Mouse (Mus musculus): ENCODE data around the gene RPS10-NUDT3. TPM values are rescaled to one million over a fixed set of nuclear protein-coding genes. Genes with fewer than 3 reads are reported as not detected.
A peak's percentile ranks its signal among the peaks of the same experiment; 100 is the strongest.

Gene RPS10-NUDT3
- polyA plus RNA-seq, 1 experiment, result not detected

- H3K27ac ChIP-seq (ENCODE audit: control insufficient read depth, insufficient read depth, low read depth, low read length, poor library complexity), result no peak overlapping the region
- peaks cover 1% of the 10 kb centered on the region; the same call in 1 of the 2 replicates for H3K4me1 ChIP-seq (ENCODE audit: control insufficient read depth, insufficient read depth, low read length)
- WGBS, result 62% methylated on average over 10 of the region's 10 CpGs
- no peak for TF ChIP-seq CTCF (IDR thresholded peaks at IDR 0.05; ENCODE audit: control insufficient read depth, insufficient read depth, low read length)
- no peak for TF ChIP-seq POLR2A (IDR thresholded peaks at IDR 0.05; ENCODE audit: borderline replicate concordance, control insufficient read depth, low read depth, low read length)
- no peak overlapping the region for H3K4me3 ChIP-seq (replicated peaks; ENCODE audit: control insufficient read depth, low read depth, low read length)
These were observed 61.2 kb downstream of the RPS10-NUDT3 start for GRCm38 (mm10) chr17:27573772-27574320.

DNA sequence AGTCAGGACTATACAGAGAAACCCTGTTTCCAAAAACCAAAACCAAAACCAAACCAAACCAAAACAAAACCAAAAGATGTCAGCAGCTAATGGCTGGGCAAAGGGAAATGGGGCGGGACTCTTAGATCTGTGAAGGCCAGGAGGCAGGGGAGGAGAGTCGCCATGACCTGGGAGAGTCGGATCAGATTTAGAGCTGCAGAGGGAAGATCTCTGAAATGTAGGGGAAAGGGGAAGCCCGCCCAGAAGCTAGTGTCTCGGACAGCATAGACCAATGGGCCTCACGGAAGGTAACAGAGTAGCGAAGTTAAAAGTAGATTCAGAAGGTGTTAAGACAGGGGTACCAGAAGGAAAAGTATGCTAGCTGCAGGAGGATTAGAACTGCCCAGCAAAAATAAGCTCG lies 63.7 kb downstream of the RPS10-NUDT3 start:
- Histone ChIP-seq H3K4me3 (replicated peaks; ENCODE audit: control insufficient read depth, low read depth, low read length) (no peak overlapping the region), H3K4me1 (ENCODE audit: control insufficient read depth, insufficient read depth, low read length) (peaks cover 9% of the 10 kb centered on the region; the same call in 1 of the 2 replicates), H3K27ac (ENCODE audit: control insufficient read depth, insufficient read depth, low read depth, low read length, poor library complexity) (no peak overlapping the region)
- no peak for TF ChIP-seq POLR2A (IDR thresholded peaks at IDR 0.05; ENCODE audit: borderline replicate concordance, control insufficient read depth, low read depth, low read length)
- no peak for TF ChIP-seq CTCF (IDR thresholded peaks at IDR 0.05; ENCODE audit: control insufficient read depth, insufficient read depth, low read length)
- 65% methylated on average over 8 of the region's 8 CpGs for WGBS

- 84% methylated on average over 5 of the region's 5 CpGs for WGBS
- TF ChIP-seq CTCF (IDR thresholded peaks at IDR 0.05; ENCODE audit: control insufficient read depth, insufficient read depth, low read length) (no peak), POLR2A (IDR thresholded peaks at IDR 0.05; ENCODE audit: borderline replicate concordance, control insufficient read depth, low read depth, low read length) (no peak)
- peak overlapping the region; percentile 13; the same call in 1 of the 2 replicates for H3K27ac ChIP-seq (ENCODE audit: control insufficient read depth, insufficient read depth, low read depth, low read length, poor library complexity)
- no peak overlapping the region for H3K4me3 ChIP-seq (replicated peaks; ENCODE audit: control insufficient read depth, low read depth, low read length)
- peaks cover 11% of the 10 kb centered on the region for H3K4me1 ChIP-seq (ENCODE audit: control insufficient read depth, insufficient read depth, low read length)
These were observed 66.8 kb downstream of the RPS10-NUDT3 start for GRCm38 (mm10) chr17:27568228-27568627.

DNA sequence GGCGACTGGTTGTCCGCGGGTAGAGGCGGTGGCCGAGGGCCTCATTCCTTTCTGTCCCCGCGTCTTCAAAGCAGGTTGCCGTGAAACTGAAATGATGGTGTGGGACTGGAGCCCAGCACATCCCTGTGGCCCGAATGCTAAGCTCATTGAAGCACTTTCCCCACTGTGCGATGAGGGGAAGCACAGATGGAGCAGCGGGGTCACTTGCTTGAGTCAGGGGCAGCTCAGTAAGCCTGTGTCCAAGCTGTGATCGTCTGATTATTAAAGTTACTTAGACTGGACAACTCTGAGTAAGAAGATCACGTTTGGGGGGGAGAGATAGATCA lies 69.1 kb downstream of the RPS10-NUDT3 start:
- Histone ChIP-seq H3K4me1 (ENCODE audit: control insufficient read depth, insufficient read depth, low read length) (peaks cover 11% of the 10 kb centered on the region), H3K4me3 (replicated peaks; ENCODE audit: control insufficient read depth, low read depth, low read length) (peak overlapping the region; percentile 49), H3K27ac (ENCODE audit: control insufficient read depth, insufficient read depth, low read depth, low read length, poor library complexity) (no peak overlapping the region)
- TF ChIP-seq CTCF (IDR thresholded peaks at IDR 0.05; ENCODE audit: control insufficient read depth, insufficient read depth, low read length), result no peak
- TF ChIP-seq POLR2A (IDR thresholded peaks at IDR 0.05; ENCODE audit: borderline replicate concordance, control insufficient read depth, low read depth, low read length), result no peak
- whole genome bisulfite sequencing, result under 1% methylated on average over 13 of the region's 13 CpGs

DNA sequence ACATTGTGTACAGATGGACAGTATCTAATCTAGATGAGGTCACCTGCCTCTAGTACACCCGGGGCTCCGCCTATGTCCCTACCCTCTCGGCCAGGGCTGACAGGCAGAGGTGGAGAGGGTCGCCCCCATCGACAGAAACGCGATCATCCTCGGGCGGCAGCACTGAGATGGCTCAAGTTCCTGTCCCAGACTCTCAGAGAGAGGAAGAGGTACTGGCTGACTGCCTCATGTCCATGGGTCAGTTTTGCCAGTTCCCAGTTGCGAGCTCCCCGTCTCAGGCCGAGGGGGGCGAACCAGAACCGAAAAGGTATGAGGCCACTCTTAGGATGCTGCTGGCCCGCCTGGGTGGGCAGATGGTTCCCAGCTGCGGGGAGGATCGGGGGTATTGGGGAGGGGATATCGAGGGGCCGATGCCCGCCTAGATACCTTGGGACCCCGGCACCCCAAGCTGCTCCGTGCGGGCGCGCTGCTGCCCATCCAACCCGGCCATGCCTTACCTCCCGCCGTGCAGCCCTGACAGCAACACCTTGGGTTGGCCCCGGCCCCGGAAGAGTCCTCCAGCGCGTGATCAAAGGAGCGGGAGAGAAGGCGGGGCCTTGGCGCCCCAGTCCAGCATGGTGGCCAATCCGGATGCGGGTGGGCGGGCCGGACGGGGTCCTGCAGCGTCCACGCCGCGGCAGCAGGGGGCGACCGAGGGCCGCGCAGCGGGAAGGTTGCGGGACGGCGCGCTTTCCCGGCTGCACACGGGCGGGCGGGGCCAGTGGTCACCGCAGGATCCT lies 69.7 kb downstream of the RPS10-NUDT3 start, which contains the start of gene AI413582:
TSS of gene AI413582 (minus strand) at position 594 of the 779 bp plus-strand sequence.
- TF ChIP-seq CTCF (IDR thresholded peaks at IDR 0.05; ENCODE audit: control insufficient read depth, insufficient read depth, low read length) (peak; percentile 83), POLR2A (IDR thresholded peaks at IDR 0.05; ENCODE audit: borderline replicate concordance, control insufficient read depth, low read depth, low read length) (peak; percentile 83)
- WGBS, result under 1% methylated on average over 58 of the region's 58 CpGs
- Histone ChIP-seq H3K4me3 (replicated peaks; ENCODE audit: control insufficient read depth, low read depth, low read length) (peak within 1 kb of the TSS; percentile 80), H3K27ac (ENCODE audit: control insufficient read depth, insufficient read depth, low read depth, low read length, poor library complexity) (peak within 1 kb of the TSS; percentile 69), H3K4me1 (ENCODE audit: control insufficient read depth, insufficient read depth, low read length) (peaks cover 11% of the 10 kb centered on the region)

DNA sequence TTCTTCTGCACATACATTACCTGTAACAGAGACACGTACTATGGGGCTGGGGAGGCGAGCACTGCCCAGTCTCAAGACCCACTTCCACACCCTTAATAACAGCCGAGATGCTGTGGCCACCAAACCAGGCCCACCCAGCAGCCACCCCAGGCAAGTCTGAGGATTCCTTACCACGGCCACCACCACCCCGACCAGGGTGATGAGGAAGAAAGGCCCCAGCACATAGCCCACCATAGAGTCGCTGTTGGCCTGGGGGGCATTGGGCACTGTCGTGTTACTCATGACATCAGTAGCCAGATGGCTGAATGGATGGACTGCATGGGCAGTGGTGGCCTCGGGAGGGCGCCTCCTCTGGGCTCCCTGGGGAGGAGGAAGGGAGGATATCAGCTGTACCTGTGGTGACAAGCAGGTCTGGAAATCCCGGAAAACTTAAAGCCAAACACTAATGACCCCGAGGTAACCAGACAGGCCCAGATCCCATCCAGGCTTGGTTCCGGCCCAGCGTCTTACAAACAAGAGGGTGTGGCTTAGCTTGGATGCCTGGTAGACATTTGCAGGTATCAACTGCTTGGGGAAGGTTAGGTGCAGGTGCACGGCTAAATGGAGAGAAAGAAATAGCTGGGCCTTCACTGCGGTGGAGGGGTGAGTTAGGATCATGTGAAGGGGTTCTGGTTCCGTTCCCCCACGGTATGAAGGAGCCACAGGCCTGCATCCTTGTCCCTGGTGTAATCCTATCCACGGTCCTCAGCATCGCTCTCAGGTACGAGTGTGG lies 70.4 kb downstream of the RPS10-NUDT3 start:
- Histone ChIP-seq H3K4me3 (replicated peaks; ENCODE audit: control insufficient read depth, low read depth, low read length) (peak overlapping the region; percentile 80), H3K27ac (ENCODE audit: control insufficient read depth, insufficient read depth, low read depth, low read length, poor library complexity) (peak overlapping the region; percentile 69), H3K4me1 (ENCODE audit: control insufficient read depth, insufficient read depth, low read length) (peaks cover 14% of the 10 kb centered on the region)
- 13% methylated on average over 20 of the region's 20 CpGs for WGBS
- TF ChIP-seq POLR2A (IDR thresholded peaks at IDR 0.05; ENCODE audit: borderline replicate concordance, control insufficient read depth, low read depth, low read length) (no peak), CTCF (IDR thresholded peaks at IDR 0.05; ENCODE audit: control insufficient read depth, insufficient read depth, low read length) (peak; percentile 32; the same call in 1 of the 2 replicates)

GRCm38 (mm10) chr17:27563771-27564244 lies 71.2 kb downstream of the RPS10-NUDT3 start:
- Histone ChIP-seq H3K4me1 (ENCODE audit: control insufficient read depth, insufficient read depth, low read length) (peaks cover 13% of the 10 kb centered on the region), H3K4me3 (replicated peaks; ENCODE audit: control insufficient read depth, low read depth, low read length) (no peak overlapping the region), H3K27ac (ENCODE audit: control insufficient read depth, insufficient read depth, low read depth, low read length, poor library complexity) (no peak overlapping the region)
- TF ChIP-seq POLR2A (IDR thresholded peaks at IDR 0.05; ENCODE audit: borderline replicate concordance, control insufficient read depth, low read depth, low read length), result no peak; the same call in 1 of the 2 replicates
- no peak for TF ChIP-seq CTCF (IDR thresholded peaks at IDR 0.05; ENCODE audit: control insufficient read depth, insufficient read depth, low read length)
- WGBS, result 57% methylated on average over 7 of the region's 7 CpGs
